Mouse (Mus musculus) limb, embryonic 15.5 days (tissue): Measurements from ENCODE around the gene Anks3. TPM values are rescaled to one million over a fixed set of nuclear protein-coding genes. Genes with fewer than 3 reads are reported as not detected.

Source experiments
- ATAC-seq: fragments of 200-750 bp; cut with Nextera tagmentation; 2 replicates; pipeline ENCODE4 v1.8.0; 2017; ENCODE audit warnings: low read depth, moderate TSS enrichment; ENCODE audit not compliant: insufficient number of reproducible peaks, low FRiP score, low TSS enrichment
- H3K27ac ChIP-seq: fragments of 300-500 bp; sonication (generic); 2 replicates; pipeline ENCODE4 v1.5.1; 2015; ENCODE audit warnings: moderate library complexity, mild to moderate bottlenecking, inconsistent platforms
- H3K27me3 ChIP-seq: fragments of 300-500 bp; sonication (generic); 2 replicates; pipeline ENCODE4 v1.6.1; 2015; ENCODE audit warnings: inconsistent platforms
- H3K36me3 ChIP-seq: fragments of 300-500 bp; sonication (generic); 2 replicates; pipeline ENCODE4 v1.6.1; 2015; ENCODE audit warnings: inconsistent platforms
- H3K4me1 ChIP-seq: fragments of 300-500 bp; sonication (generic); 2 replicates; pipeline ENCODE4 v1.6.1; 2015; ENCODE audit warnings: inconsistent platforms
- H3K4me2 ChIP-seq: fragments of 300-500 bp; sonication (generic); 2 replicates; pipeline ENCODE4 v1.6.1; 2015; ENCODE audit warnings: mild to moderate bottlenecking, inconsistent platforms
- H3K4me3 ChIP-seq: fragments of 300-500 bp; sonication (generic); 2 replicates; pipeline ENCODE4 v1.5.1; 2015; ENCODE audit warnings: mild to moderate bottlenecking, inconsistent platforms
- H3K9ac ChIP-seq: fragments of 300-500 bp; sonication (generic); 2 replicates; pipeline ENCODE4 v1.6.1; 2015; ENCODE audit warnings: inconsistent platforms
- H3K9me3 ChIP-seq: fragments of 300-500 bp; sonication (generic); 2 replicates; pipeline ENCODE4 v1.6.1; 2016; ENCODE audit warnings: inconsistent platforms
- WGBS: fragments of 180-500 bp; shearing (Covaris S2); methylation state at CpG from one replicate; pipeline ENCODE4 v1.1.7; 2015; 5-methylcytosine and 5-hydroxymethylcytosine counted together
- polyA plus RNA-seq: library from polyadenylated mRNA; unstranded; fragments of >200 nt; fragmentation: Nextera tagmentation; extraction: Ambion mirVana; gene quantifications from 2 replicates; pipeline ENCODE4 v1.2.1, GENCODE M21; 2015

The Anks3 gene
- polyA plus RNA-seq, 1 experiment from 2014 or later: 67.3 TPM

DNA sequence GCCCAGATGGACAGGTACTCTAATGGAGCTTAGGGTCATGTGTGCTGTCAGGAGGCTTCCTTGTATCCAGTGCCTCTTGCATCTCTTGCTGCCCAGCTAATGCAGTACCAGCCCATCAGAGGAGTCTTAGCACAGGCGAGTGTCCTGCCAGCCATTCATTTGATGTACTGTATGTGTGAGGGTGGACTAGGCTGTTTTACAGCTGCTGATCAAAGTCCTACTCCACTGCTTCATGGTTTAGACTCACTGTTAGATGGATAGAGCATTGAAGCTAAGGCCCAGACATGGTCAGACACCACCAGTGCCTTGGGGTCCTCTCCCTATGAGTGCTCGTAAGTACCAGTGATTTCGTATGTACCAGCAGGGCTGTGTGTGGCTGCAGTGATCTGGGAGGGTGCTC, 59.1 kb downstream of the Anks3 start:
- ATAC-seq: no peak
- no peak overlapping the region for H3K4me3 ChIP-seq
- H3K9me3 ChIP-seq: no peaks in the 10 kb centered on the region
- 83% methylated on average over 3 of the region's 3 CpGs for WGBS
- peaks cover 5% of the 10 kb centered on the region for H3K4me1 ChIP-seq
- H3K27ac ChIP-seq: 0 out of 2 replicates have a peak overlapping the region, but pooled peaks have one; percentile 1
- H3K9ac ChIP-seq: no peak overlapping the region
- H3K27me3 ChIP-seq: no peaks in the 10 kb centered on the region
- H3K36me3 ChIP-seq: peaks cover 20% of the 10 kb centered on the region
- H3K4me2 ChIP-seq: no peak overlapping the region

DNA sequence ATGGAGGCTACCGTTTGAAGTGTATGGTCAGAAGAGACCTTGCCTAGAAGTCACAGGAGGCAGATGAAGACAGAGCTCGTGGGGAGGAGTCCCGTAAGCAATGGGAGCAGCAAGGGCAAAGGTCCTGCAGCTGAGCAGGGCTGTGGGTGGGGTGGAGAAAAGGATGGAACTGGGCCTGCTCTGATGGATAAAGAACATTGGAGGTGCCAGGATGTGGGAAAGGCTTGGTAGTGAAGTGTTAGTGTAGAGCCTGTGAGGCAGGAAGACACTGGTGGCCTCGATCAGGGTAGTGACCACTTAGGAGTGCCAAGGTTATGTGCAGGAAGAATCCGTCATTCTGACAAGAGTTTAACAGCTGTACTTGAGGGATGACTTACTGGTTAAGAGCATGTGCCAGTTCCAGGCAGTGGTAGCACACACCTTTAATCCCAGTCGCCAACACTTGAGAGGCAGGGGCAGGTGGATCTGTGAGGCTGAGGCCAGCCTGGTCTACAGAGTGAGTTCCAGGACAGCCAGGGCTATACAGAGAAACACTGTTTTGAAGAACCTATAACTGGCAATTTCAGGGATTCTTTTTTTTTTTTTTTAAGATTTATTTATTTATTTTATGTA, 60.4 kb downstream of the Anks3 start:
- Histone ChIP-seq H3K27me3 (no peaks in the 10 kb centered on the region), H3K36me3 (peaks cover 7% of the 10 kb centered on the region), H3K9me3 (no peaks in the 10 kb centered on the region), H3K27ac (no peak overlapping the region), H3K4me2 (no peak overlapping the region), H3K4me3 (no peak overlapping the region), H3K9ac (no peak overlapping the region), H3K4me1 (peaks cover 5% of the 10 kb centered on the region)
- 78% methylated on average over 6 of the region's 6 CpGs for WGBS
- no peak for ATAC-seq

GRCm38 (mm10) chr16:4902390-4902789, 61.6 kb downstream of the Anks3 start:
- WGBS: 78% methylated on average over 2 of the region's 2 CpGs
- H3K36me3 ChIP-seq: no peaks in the 10 kb centered on the region; the same call in 1 of the 2 replicates
- H3K9ac ChIP-seq: no peak overlapping the region
- no peaks in the 10 kb centered on the region for H3K27me3 ChIP-seq
- no peak overlapping the region for H3K27ac ChIP-seq
- no peak overlapping the region for H3K4me3 ChIP-seq
- peaks cover 3% of the 10 kb centered on the region for H3K4me1 ChIP-seq
- H3K9me3 ChIP-seq: no peaks in the 10 kb centered on the region
- no peak overlapping the region for H3K4me2 ChIP-seq
- no peak for ATAC-seq

DNA sequence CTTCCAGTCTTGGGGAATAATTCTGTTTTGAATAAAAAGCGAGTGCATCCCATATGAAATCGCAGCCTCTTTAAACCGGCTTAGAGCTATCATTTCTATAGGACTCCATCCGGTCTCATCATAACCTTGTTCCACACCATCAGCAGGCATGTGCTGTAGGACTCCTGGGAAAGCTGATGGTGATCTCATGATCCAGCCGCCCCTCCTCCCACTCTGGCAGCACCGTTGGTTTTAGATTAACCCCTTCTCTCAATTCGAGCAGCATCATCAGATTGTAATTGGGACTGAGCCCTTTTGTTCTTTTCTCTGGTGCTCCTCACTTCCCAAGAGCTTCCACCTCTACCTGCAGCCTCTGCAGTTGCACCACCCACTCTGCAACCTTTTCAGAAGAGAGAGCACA, 62.8 kb downstream of the Anks3 start:
- no peaks in the 10 kb centered on the region for H3K36me3 ChIP-seq
- H3K4me3 ChIP-seq: no peak overlapping the region
- 65% methylated on average over 7 of the region's 7 CpGs for WGBS
- no peaks in the 10 kb centered on the region for H3K9me3 ChIP-seq
- no peaks in the 10 kb centered on the region for H3K27me3 ChIP-seq
- H3K9ac ChIP-seq: no peak overlapping the region
- H3K4me1 ChIP-seq: peaks cover 3% of the 10 kb centered on the region
- no peak for ATAC-seq
- H3K27ac ChIP-seq: no peak overlapping the region
- H3K4me2 ChIP-seq: no peak overlapping the region

DNA sequence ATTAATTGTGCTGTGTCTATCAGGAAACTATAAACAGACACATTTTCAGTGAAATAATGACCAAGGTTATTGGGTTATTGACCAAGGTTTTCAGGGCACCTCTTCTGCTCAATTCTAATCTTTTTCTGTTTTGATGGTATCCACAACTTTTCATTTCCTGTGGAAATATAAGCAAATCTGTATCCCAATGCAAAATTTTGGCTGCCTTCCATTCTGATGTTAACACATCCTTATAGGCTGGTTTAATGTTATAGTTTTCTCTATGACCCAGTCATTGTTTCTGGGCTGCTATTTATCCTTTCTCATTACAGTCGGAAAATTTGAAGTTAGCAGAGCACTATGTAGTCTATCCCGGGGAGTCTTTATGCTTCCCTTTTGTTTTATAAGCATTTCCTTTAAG, 64.3 kb downstream of the Anks3 start:
- H3K9ac ChIP-seq: no peak overlapping the region
- H3K27ac ChIP-seq: no peak overlapping the region
- H3K4me3 ChIP-seq: no peak overlapping the region
- 60% methylated on average over 2 of the region's 2 CpGs for WGBS
- no peaks in the 10 kb centered on the region for H3K9me3 ChIP-seq
- 0 out of 2 replicates have a peak, but pooled peaks cover 1% of the 10 kb centered on the region for H3K36me3 ChIP-seq
- no peak for ATAC-seq
- H3K4me2 ChIP-seq: no peak overlapping the region
- H3K4me1 ChIP-seq: no peaks in the 10 kb centered on the region; the same call in 1 of the 2 replicates
- H3K27me3 ChIP-seq: no peaks in the 10 kb centered on the region

GRCm38 (mm10) chr16:4898881-4899280, 65.1 kb downstream of the Anks3 start:
- Histone ChIP-seq H3K4me3 (no peak overlapping the region), H3K4me1 (no peaks in the 10 kb centered on the region; the same call in 1 of the 2 replicates), H3K4me2 (no peak overlapping the region), H3K9ac (no peak overlapping the region), H3K27me3 (no peaks in the 10 kb centered on the region), H3K36me3 (0 out of 2 replicates have a peak, but pooled peaks cover 5% of the 10 kb centered on the region), H3K9me3 (no peaks in the 10 kb centered on the region), H3K27ac (no peak overlapping the region)
- WGBS: 87% methylated on average over 6 of the region's 6 CpGs
- ATAC-seq: no peak

DNA sequence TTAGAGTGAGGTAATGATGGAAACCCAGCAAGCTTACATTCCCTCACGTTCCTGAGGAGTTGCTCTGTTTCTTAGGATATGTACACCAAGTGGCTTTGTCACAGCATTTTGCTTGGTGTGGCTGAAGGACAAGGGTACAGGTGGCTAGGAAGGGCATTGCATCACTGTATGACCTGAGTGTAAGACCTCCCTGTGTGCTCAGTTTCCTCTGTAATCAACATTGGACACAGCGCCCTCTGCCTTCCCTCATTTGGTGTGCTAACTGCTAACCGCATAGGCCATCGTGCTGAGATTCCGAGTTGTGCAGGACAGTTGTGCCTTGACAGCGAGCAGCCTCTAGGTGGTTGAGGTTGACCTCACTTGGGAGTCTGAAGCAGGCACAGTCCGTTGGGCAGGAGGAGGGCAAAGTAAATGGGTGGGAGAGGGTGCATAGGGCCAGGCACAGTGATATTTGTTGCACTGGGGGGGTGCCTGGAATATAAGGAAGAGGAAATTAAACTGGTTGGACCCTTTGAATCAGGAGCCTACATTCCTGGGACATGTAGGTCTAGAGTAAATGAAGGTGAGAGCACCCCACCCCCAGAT, 66.8 kb downstream of the Anks3 start:
- Histone ChIP-seq H3K9me3 (no peaks in the 10 kb centered on the region), H3K27me3 (no peaks in the 10 kb centered on the region), H3K27ac (no peak overlapping the region), H3K4me3 (no peak overlapping the region), H3K4me1 (no peaks in the 10 kb centered on the region; the same call in 1 of the 2 replicates), H3K9ac (no peak overlapping the region), H3K36me3 (0 out of 2 replicates have a peak, but pooled peaks cover 7% of the 10 kb centered on the region), H3K4me2 (no peak overlapping the region)
- ATAC-seq: no peak
- WGBS: 61% methylated on average over 7 of the region's 7 CpGs

- H3K9me3 ChIP-seq: no peaks in the 10 kb centered on the region
- no peak overlapping the region for H3K4me3 ChIP-seq
- no peak overlapping the region for H3K9ac ChIP-seq
- no peak overlapping the region for H3K27ac ChIP-seq
- no peak overlapping the region for H3K4me2 ChIP-seq
- H3K4me1 ChIP-seq: no peaks in the 10 kb centered on the region; the same call in 1 of the 2 replicates
- 67% methylated on average over 5 of the region's 5 CpGs for WGBS
- 0 out of 2 replicates have a peak, but pooled peaks cover 7% of the 10 kb centered on the region for H3K36me3 ChIP-seq
- no peak for ATAC-seq
- H3K27me3 ChIP-seq: no peaks in the 10 kb centered on the region
Observed at GRCm38 (mm10) chr16:4896249-4897027, 67.6 kb downstream of the Anks3 start.

- 0 out of 2 replicates have a peak, but pooled peaks cover 7% of the 10 kb centered on the region for H3K36me3 ChIP-seq
- no peaks in the 10 kb centered on the region for H3K9me3 ChIP-seq
- no peak overlapping the region for H3K4me3 ChIP-seq
- H3K4me2 ChIP-seq: no peak overlapping the region
- WGBS: 77% methylated on average over 7 of the region's 7 CpGs
- no peak overlapping the region for H3K27ac ChIP-seq
- H3K9ac ChIP-seq: no peak overlapping the region
- ATAC-seq: no peak
- peaks cover 8% of the 10 kb centered on the region; the same call in 1 of the 2 replicates for H3K4me1 ChIP-seq
- no peaks in the 10 kb centered on the region for H3K27me3 ChIP-seq
Observed at GRCm38 (mm10) chr16:4894201-4894908, 69.7 kb downstream of the Anks3 start.

DNA sequence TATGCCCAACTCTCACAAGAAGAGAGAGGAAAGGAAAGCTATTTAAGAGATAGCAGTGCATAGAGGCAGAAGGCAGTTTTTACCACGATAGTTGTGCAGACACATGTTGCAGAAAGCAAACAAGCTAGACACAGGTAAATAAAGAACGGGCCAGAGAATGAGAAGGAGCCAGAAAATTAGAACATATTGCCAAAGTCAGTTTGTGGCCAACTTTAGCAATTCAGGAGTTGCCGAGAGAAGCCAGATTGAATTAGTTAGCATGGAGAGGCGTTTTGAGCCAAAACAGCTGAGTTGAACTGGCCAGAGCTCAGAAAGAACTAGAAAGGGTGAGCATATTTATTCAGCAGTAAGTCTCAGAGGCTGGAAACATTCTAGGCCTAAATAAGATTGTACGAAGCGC, 71.8 kb downstream of the Anks3 start:
- Histone ChIP-seq H3K36me3 (0 out of 2 replicates have a peak, but pooled peaks cover 7% of the 10 kb centered on the region), H3K4me2 (no peak overlapping the region), H3K9me3 (no peaks in the 10 kb centered on the region), H3K9ac (no peak overlapping the region), H3K27me3 (no peaks in the 10 kb centered on the region), H3K27ac (no peak overlapping the region), H3K4me1 (peaks cover 21% of the 10 kb centered on the region), H3K4me3 (no peak overlapping the region)
- 81% methylated on average over 6 of the region's 6 CpGs for WGBS
- no peak for ATAC-seq
